Mouse (Mus musculus): ENCODE results near the gene Fam169b.

DNA sequence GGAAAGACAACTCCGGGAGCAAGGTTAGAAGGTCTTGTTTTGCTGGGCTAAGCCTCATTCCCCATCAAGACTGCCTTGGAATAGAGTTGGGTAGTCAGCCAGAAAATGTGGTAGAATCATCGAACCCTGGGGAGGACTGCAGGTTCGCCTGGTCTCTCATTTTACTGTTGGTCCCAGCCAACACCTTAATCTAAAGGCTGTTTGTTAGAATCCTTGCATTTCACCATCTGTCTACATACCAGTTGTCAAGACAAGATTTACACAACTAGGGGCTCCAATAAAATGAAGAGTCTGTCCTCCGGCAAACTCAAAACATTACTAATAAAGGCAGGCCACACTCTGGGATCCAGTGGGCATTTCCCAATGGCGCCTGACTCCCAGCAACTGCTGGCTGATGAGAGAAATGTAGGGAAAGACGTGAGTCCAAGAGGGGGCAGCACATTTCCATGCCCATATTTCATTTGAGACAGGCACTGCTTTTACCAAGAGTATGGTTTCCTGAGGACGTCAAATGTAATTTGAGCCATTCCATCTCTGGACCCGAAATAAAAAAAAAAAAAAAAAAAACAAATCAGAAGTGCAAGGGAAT lies 10.9 kb upstream of the Fam169b start:
- TF ChIP-seq POLR2A (IDR thresholded peaks at IDR 0.05; ENCODE audit: insufficient read depth, low read depth, low read length) = no peak
- TF ChIP-seq CTCF (IDR thresholded peaks at IDR 0.05; ENCODE audit: insufficient read depth, low read depth, low read length) = no peak

Measured in olfactory bulb, adult 2 months (tissue).